Mouse (Mus musculus) CH12.LX (cell line): Measurements from ENCODE around the gene Arhgef25. TPM values are rescaled to one million over a fixed set of nuclear protein-coding genes. Genes with fewer than 3 reads are reported as not detected.
A peak's percentile ranks its signal among the peaks of the same experiment; 100 is the strongest.

Experiments
- DNase-seq: peaks from one replicate; pipeline ENCODE4 v3.0.0-alpha.2; 2013; ENCODE audit errors: extremely low read depth
- H3K27ac ChIP-seq: 2 replicates; pipeline ENCODE4 v1.5.1; 2012; ENCODE audit warnings: low read depth, mild to moderate bottlenecking, control low read depth, moderate library complexity; ENCODE audit not compliant: insufficient read depth
- H3K27me3 ChIP-seq: replicated peaks from 2 replicates; pipeline ENCODE3; 2012; ENCODE audit warnings: inconsistent platforms
- H3K36me3 ChIP-seq, 2 experiments: replicated peaks in 1 of 2; 2 replicates each; pipeline versions ENCODE3 to v1.6.1; 2012; ENCODE audit warnings: inconsistent platforms in 1 of 2, low read length in 1 of 2, mild to moderate bottlenecking in 1 of 2, mixed read lengths in 1 of 2, moderate library complexity in 1 of 2; ENCODE audit not compliant: control insufficient read depth in 1 of 2, insufficient read depth in 1 of 2
- H3K4me1 ChIP-seq, 2 experiments: 2 replicates each; pipeline ENCODE4 v1.6.1; 2012; ENCODE audit warnings: inconsistent platforms in 1 of 2, moderate library complexity in 1 of 2; ENCODE audit not compliant: insufficient read depth in 2 of 2, control insufficient read depth in 1 of 2
- H3K4me2 ChIP-seq: 2 replicates; pipeline ENCODE4 v1.6.1; 2012; ENCODE audit warnings: low read depth, mild to moderate bottlenecking, control low read depth; ENCODE audit not compliant: poor library complexity, insufficient read depth, severe bottlenecking
- H3K4me3 ChIP-seq, 3 experiments: fragments of 150-350 bp in 1 of 3; sonication (generic) in 1 of 3; replicated peaks in 1 of 3; 2 replicates each; pipeline versions ENCODE3 to v1.5.1; 2011 to 2012; ENCODE audit warnings: low read depth in 2 of 3, low read length in 2 of 3, mild to moderate bottlenecking in 2 of 3, moderate library complexity in 2 of 3, control low read depth in 1 of 3, improper control_type of control experiment in 1 of 3, inconsistent platforms in 1 of 3, mixed read lengths in 1 of 3; ENCODE audit not compliant: poor library complexity in 1 of 3
- H3K79me2 ChIP-seq: replicated peaks from 2 replicates; pipeline ENCODE4 v1.6.1; 2012; ENCODE audit warnings: mild to moderate bottlenecking, moderate library complexity; ENCODE audit not compliant: control insufficient read depth, poor library complexity, insufficient read depth, severe bottlenecking; ENCODE audit errors: extremely low read depth
- H3K9ac ChIP-seq: 2 replicates; pipeline ENCODE4 v1.6.1; 2012; ENCODE audit warnings: low read depth, mild to moderate bottlenecking, control low read depth, moderate library complexity; ENCODE audit not compliant: insufficient read depth
- H3K9me3 ChIP-seq: replicated peaks from 2 replicates; pipeline ENCODE3; 2012; ENCODE audit warnings: low read length, inconsistent platforms, mixed read lengths
- CHD2 ChIP-seq: IDR thresholded peaks from 2 replicates; pipeline ENCODE4 v1.6.1; 2011; ENCODE audit warnings: low read length, improper control_type of control experiment
- CTCF ChIP-seq, 2 experiments: IDR thresholded peaks in 1 of 2; conservative IDR thresholded peaks in 1 of 2; 2 replicates each; pipeline ENCODE4 v1.5.1; 2011 to 2012; ENCODE audit warnings: low read depth in 2 of 2, low read length in 2 of 2, improper control_type of control experiment in 1 of 2, inconsistent platforms in 1 of 2, mild to moderate bottlenecking in 1 of 2, moderate library complexity in 1 of 2
- E2F4 ChIP-seq: IDR thresholded peaks from 2 replicates; pipeline ENCODE4 v1.6.1; 2011; ENCODE audit warnings: low read depth, low read length, improper control_type of control experiment; ENCODE audit not compliant: insufficient replicate concordance
- EP300 ChIP-seq: IDR thresholded peaks from 2 replicates; pipeline ENCODE4 v1.6.1; 2011; ENCODE audit warnings: low read length, improper control_type of control experiment
- ETS1 ChIP-seq: conservative IDR thresholded peaks from 2 replicates; pipeline ENCODE4 v1.6.1; 2012; ENCODE audit warnings: low read depth, mild to moderate bottlenecking, inconsistent platforms, low read length, improper control_type of control experiment, moderate library complexity
- KAT2A ChIP-seq: IDR thresholded peaks from 2 replicates; pipeline ENCODE4 v1.6.1; 2012; ENCODE audit warnings: low read length, improper control_type of control experiment, inconsistent platforms; ENCODE audit not compliant: insufficient replicate concordance
- MAFK ChIP-seq: IDR thresholded peaks from 2 replicates; pipeline ENCODE4 v1.6.1; 2011; ENCODE audit warnings: low read length, improper control_type of control experiment; ENCODE audit not compliant: insufficient replicate concordance
- MAX ChIP-seq: IDR thresholded peaks from 2 replicates; pipeline ENCODE4 v1.6.1; 2011; ENCODE audit warnings: low read length, improper control_type of control experiment
- MEF2A ChIP-seq: IDR thresholded peaks from 2 replicates; pipeline ENCODE4 v1.6.1; 2014; ENCODE audit warnings: low read depth, mild to moderate bottlenecking, inconsistent platforms, low read length, improper control_type of control experiment, borderline replicate concordance
- MXI1 ChIP-seq: IDR thresholded peaks from 2 replicates; pipeline ENCODE4 v1.6.1; 2011; ENCODE audit warnings: mild to moderate bottlenecking, low read depth, low read length, improper control_type of control experiment
- NELFE ChIP-seq: IDR thresholded peaks from 2 replicates; pipeline ENCODE4 v1.6.1; 2011; ENCODE audit warnings: low read depth, low read length, improper control_type of control experiment
- NRF1 ChIP-seq: IDR thresholded peaks from 2 replicates; pipeline ENCODE4 v1.6.1; 2014; ENCODE audit warnings: low read depth, mild to moderate bottlenecking, inconsistent platforms, low read length, improper control_type of control experiment, moderate library complexity
- PAX5 ChIP-seq: IDR thresholded peaks from 2 replicates; pipeline ENCODE4 v1.6.1; 2012; ENCODE audit warnings: low read length, inconsistent platforms, mixed read lengths
- POLR2A ChIP-seq: IDR thresholded peaks from 2 replicates; pipeline ENCODE4 v1.6.1; 2011; ENCODE audit warnings: low read depth, mild to moderate bottlenecking, improper control_type of control experiment, low read length
- POLR2AphosphoS2 ChIP-seq: IDR thresholded peaks from 2 replicates; pipeline ENCODE4 v1.6.1; 2011; ENCODE audit warnings: low read depth, low read length, improper control_type of control experiment
- RCOR1 ChIP-seq: conservative IDR thresholded peaks from 2 replicates; pipeline ENCODE4 v1.6.1; 2012; ENCODE audit warnings: low read depth, mild to moderate bottlenecking, inconsistent platforms, low read length, improper control_type of control experiment
- SIN3A ChIP-seq: IDR thresholded peaks from 2 replicates; pipeline ENCODE4 v1.6.1; 2012; ENCODE audit warnings: low read length, improper control_type of control experiment, inconsistent platforms
- SMC3 ChIP-seq: IDR thresholded peaks from 2 replicates; pipeline ENCODE4 v1.6.1; 2011; ENCODE audit warnings: low read depth, low read length, improper control_type of control experiment
- TCF12 ChIP-seq: IDR thresholded peaks from 2 replicates; pipeline ENCODE4 v1.6.1; 2014; ENCODE audit warnings: low read depth, mild to moderate bottlenecking, inconsistent platforms, low read length, improper control_type of control experiment
- UBTF ChIP-seq: IDR thresholded peaks from 2 replicates; pipeline ENCODE4 v1.6.1; 2012; ENCODE audit warnings: low read depth, mild to moderate bottlenecking, inconsistent platforms, low read length, improper control_type of control experiment, moderate library complexity
- USF1 ChIP-seq: IDR thresholded peaks from 2 replicates; pipeline ENCODE4 v1.6.1; 2014; ENCODE audit warnings: low read depth, mild to moderate bottlenecking, inconsistent platforms, low read length, improper control_type of control experiment
- ZKSCAN1 ChIP-seq: IDR thresholded peaks from 2 replicates; pipeline ENCODE4 v1.6.1; 2012; ENCODE audit warnings: low read depth, inconsistent platforms, low read length, improper control_type of control experiment, borderline replicate concordance
- ZMIZ1 ChIP-seq: IDR thresholded peaks from 2 replicates; pipeline ENCODE4 v1.6.1; 2012; ENCODE audit warnings: low read depth, mild to moderate bottlenecking, inconsistent platforms, low read length, improper control_type of control experiment
- ZNF384 ChIP-seq: IDR thresholded peaks from 2 replicates; pipeline ENCODE4 v1.6.1; 2012; ENCODE audit warnings: low read depth, low read length, improper control_type of control experiment, inconsistent platforms
- dilution Hi-C: fragments of 300-500 bp; cut with MboI; formaldehyde crosslinking; loops from 2 replicates; pipeline ENCODE4 v1.14.3; 2020; ENCODE audit warnings: low sequenced_read_pairs; ENCODE audit not compliant: extremely low pct_unique_long_range_greater_than_20kb, extremely low pct_ligation_motif_present
- in situ Hi-C: fragments of 300-500 bp; cut with MboI; formaldehyde crosslinking; loops from 3 replicates; pipeline ENCODE4 v1.14.3; 2019; ENCODE audit warnings: low sequenced_read_pairs, low pct_ligation_motif_present, low pct_unique_long_range_greater_than_20kb, mixed read lengths
- polyA plus RNA-seq: library from polyadenylated mRNA; unstranded; fragments of >175 nt; gene quantifications from 2 replicates; pipeline ENCODE4 v1.2.1, GENCODE M21; 2012; ENCODE audit warnings: low read depth; ENCODE audit not compliant: insufficient read length
- total RNA-seq, 2 experiments: library from RNA; depleted of rRNA; stranded (reverse); fragments of 300-350 nt in 1 of 2; fragments of >200 nt in 1 of 2; gene quantifications; 2 replicates each; pipeline ENCODE4 v1.2.3; 2012 to 2014

Arhgef25 gene
- total and polyA plus RNA-seq, 3 experiments: 3.3 to 8.7 (median 8.3) TPM

- in situ Hi-C loops: no loop called here
- Histone ChIP-seq H3K36me3 (peaks cover 53 to 75% of the 10 kb centered on the region in 2 experiments), H3K4me3 (no peak overlapping the region), H3K79me2 (no peaks in the 10 kb centered on the region), H3K4me2 (no peak overlapping the region), H3K9me3 (no peaks in the 10 kb centered on the region), H3K27ac (no peak overlapping the region), H3K9ac (no peak overlapping the region), H3K4me1 (peaks cover 3 to 8% of the 10 kb centered on the region in 2 experiments; a peak in 3 of 4 replicates), H3K27me3 (no peaks in the 10 kb centered on the region)
- DNase-seq: no peak
- TF ChIP-seq SMC3 (peak; percentile 31), NELFE (no peak), MXI1 (no peak), CTCF (conservative IDR thresholded peaks at IDR 0.05 in 1 of 2, IDR thresholded peaks at IDR 0.05 in 1 of 2; ENCODE audit: low read depth in 2 of 2, low read length in 2 of 2) (peak in 1 of 2 experiments; percentile 38; a peak in 2 of 4 replicates), KAT2A (no peak), EP300 (no peak), ZNF384 (no peak), TCF12 (no peak)
- dilution Hi-C loops: no loop called here
These were observed 10.4 kb upstream of the Arhgef25 start for GRCm38 (mm10) chr10:127200279-127200678.

DNA sequence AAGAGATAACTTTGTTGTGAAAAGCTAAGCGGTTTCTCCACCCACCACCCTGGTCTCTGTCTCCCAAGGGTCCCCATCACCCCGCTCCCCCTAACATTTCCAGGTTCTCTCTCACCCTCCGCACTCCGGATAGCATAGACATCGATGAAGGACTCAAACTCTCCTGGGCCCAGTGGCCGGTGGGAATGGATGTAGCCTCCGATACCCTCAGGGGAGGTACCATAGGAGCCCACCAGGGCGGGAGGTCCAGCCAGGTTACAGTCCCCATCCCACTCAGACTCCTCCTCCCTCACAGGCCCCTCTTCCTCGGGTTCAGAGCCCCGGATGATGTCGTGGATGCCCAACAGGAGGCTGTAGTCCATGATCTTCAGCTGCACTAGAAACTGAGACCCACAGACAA, 9.6 kb upstream of the Arhgef25 start:
- H3K9ac ChIP-seq: no peak overlapping the region
- peaks cover 3 to 14% of the 10 kb centered on the region in 2 experiments; a peak in 3 of 4 replicates for H3K4me1 ChIP-seq
- no peak overlapping the region for H3K4me3 ChIP-seq
- H3K27ac ChIP-seq: no peak overlapping the region
- no peak overlapping the region for H3K4me2 ChIP-seq
- TF ChIP-seq CTCF (conservative IDR thresholded peaks at IDR 0.05 in 1 of 2, IDR thresholded peaks at IDR 0.05 in 1 of 2; ENCODE audit: low read depth in 2 of 2, low read length in 2 of 2) (no peak), USF1 (no peak), POLR2A (no peak), EP300 (no peak), ETS1 (no peak), ZNF384 (no peak), CHD2 (no peak)
- dilution Hi-C loops (no loop called here), in situ Hi-C loops (loop anchor here (5.0 kb wide), 1 partner anchor 38 kb away; no protein-coding TSS in a partner anchor)
- H3K36me3 ChIP-seq: peaks cover 46 to 67% of the 10 kb centered on the region in 2 experiments
- H3K9me3 ChIP-seq: no peaks in the 10 kb centered on the region
- no peak for DNase-seq
- H3K27me3 ChIP-seq: no peaks in the 10 kb centered on the region
- no peaks in the 10 kb centered on the region for H3K79me2 ChIP-seq

DNA sequence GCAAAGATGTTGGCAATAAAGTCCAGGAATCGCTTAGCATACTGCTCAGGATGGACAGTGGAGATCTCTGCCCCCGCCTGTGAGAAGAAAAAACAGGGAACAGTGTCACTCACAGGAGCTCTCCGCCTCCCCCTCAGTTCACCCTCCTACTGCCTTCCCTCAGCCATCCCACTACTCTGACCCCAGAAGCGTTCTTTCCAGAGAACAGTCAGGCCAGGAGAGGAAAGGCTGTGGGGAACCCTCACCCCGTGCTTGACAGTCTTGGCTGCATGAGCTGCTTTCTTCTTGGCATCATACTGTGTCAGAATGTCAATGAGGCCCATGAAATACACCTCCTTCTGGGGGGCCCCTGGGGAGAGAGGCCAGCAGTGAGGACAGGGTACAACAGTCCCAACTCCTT, 9.2 kb upstream of the Arhgef25 start:
- no peak overlapping the region for H3K27ac ChIP-seq
- in situ Hi-C loops: loop anchor here (5.0 kb wide), 1 partner anchor 38 kb away; no protein-coding TSS in a partner anchor
- TF ChIP-seq MAX (no peak), UBTF (no peak), MEF2A (no peak), POLR2AphosphoS2 (no peak), KAT2A (no peak), ZMIZ1 (no peak), E2F4 (no peak), SIN3A (no peak), ZKSCAN1 (no peak), MAFK (no peak), NRF1 (no peak), PAX5 (no peak), RCOR1 (no peak)
- peaks cover 44 to 64% of the 10 kb centered on the region in 2 experiments for H3K36me3 ChIP-seq
- dilution Hi-C loops: no loop called here
- H3K9me3 ChIP-seq: no peaks in the 10 kb centered on the region
- H3K4me2 ChIP-seq: no peak overlapping the region
- H3K9ac ChIP-seq: no peak overlapping the region
- H3K4me1 ChIP-seq: peaks cover 3 to 18% of the 10 kb centered on the region in 2 experiments; a peak in 3 of 4 replicates
- H3K27me3 ChIP-seq: no peaks in the 10 kb centered on the region
- H3K4me3 ChIP-seq: no peak overlapping the region
- no peak for DNase-seq
- no peaks in the 10 kb centered on the region for H3K79me2 ChIP-seq
